Mouse (Mus musculus): Measurements from ENCODE around the gene Fat1.

The Fat1 gene

DNA sequence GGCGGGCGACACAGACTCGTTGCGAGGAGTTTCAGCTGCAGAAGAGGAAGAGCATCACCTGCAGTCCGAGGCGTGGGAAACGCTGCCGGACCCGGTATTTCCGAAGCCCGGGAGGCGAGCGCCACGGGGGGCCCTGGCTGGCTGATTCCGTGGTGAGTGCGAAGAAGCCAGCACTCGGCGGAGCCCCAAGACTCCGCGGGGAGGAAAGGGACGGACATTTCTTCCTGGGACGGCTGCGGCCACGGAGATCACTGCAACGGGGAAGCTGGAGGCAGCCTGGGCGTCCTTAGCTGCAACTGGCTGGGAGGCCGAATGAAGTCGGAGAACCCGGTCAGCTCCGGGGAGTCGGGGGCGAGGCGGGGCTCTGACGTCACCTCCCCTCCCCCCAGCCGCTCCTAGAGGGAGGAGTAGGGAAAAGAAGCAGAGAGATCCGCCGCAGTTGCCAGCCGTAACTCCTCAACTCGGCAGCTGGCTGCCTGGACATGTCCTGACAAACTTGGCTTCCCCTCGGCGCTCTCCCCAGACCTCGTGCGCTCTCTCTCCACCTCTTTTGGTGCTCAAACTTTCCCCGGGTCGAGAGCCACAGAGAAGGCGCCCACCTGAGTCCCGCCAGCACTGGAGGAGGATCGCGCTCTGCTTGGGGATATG lies at the start of gene Fat1:
Gene Fat1, plus strand, starts transcription at position 598 of the 648 bp plus-strand sequence.
- peak; percentile 95 for DNase-seq

GRCm38 (mm10) chr8:44894626-44895025 lies 40.6 kb upstream of the Fat1 start:
- DNase-seq, result no peak

- DNase-seq, result peak; percentile 30
Measured at GRCm38 (mm10) chr8:44899575-44899991, 35.7 kb upstream of the Fat1 start.

GRCm38 (mm10) chr8:44911126-44911903 lies 23.9 kb upstream of the Fat1 start:
- no peak for DNase-seq

- DNase-seq, result no peak
Measured at GRCm38 (mm10) chr8:44919487-44920082, 15.7 kb upstream of the Fat1 start.

- DNase-seq, result no peak
Measured at GRCm38 (mm10) chr8:44920379-44921032, 14.7 kb upstream of the Fat1 start.

- DNase-seq, result no peak
Measured at GRCm38 (mm10) chr8:44924995-44925394, 10.3 kb upstream of the Fat1 start.

GRCm38 (mm10) chr8:44930058-44930457 lies 5.2 kb upstream of the Fat1 start:
- no peak for DNase-seq

DNA sequence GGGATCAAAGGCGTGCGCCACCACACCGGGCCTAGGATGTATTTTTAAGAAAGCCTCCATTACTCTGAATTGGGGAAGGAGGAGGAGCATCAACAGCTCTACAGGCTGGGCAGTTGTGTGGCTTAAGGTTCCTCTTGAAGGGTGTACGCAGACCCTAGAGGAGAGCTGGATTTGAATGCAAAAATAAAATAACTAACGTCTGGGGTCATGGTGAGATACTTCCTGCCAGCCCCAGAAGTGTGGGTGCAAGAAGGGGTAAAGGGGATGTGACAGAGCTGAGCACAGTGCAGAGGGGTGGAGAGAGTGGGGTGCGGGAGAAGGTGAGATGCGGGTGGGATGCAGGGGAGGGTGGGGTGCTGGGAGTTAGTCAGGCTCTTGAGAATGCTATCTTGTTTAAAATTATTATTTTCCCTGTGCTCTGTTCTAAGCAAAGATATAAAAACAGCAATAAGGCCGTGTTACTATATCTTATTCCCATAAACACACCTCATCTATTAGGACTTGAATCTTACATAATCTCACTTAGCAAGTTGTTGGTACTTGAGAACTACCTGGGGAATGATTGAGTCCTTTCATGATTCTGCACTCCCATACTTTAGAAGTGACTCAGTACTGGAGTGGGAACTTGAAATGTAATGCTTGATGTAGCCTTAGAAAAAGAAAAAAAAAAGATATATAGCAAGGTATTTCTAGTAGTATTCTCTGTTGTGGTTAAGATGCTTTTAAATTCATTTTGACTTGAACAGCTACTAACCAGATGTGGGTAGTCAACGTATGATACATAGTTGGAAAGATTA lies 2.5 kb upstream of the Fat1 start:
- DNase-seq, result no peak

- DNase-seq, result no peak
Measured at GRCm38 (mm10) chr8:44933478-44933877, 1.8 kb upstream of the Fat1 start.

- no peak for DNase-seq
Measured at GRCm38 (mm10) chr8:44934416-44934815, 831 bp upstream of the Fat1 start.

- DNase-seq, result peak; percentile 92
Measured at GRCm38 (mm10) chr8:44935741-44936140, 494 bp downstream of the Fat1 start.

DNA sequence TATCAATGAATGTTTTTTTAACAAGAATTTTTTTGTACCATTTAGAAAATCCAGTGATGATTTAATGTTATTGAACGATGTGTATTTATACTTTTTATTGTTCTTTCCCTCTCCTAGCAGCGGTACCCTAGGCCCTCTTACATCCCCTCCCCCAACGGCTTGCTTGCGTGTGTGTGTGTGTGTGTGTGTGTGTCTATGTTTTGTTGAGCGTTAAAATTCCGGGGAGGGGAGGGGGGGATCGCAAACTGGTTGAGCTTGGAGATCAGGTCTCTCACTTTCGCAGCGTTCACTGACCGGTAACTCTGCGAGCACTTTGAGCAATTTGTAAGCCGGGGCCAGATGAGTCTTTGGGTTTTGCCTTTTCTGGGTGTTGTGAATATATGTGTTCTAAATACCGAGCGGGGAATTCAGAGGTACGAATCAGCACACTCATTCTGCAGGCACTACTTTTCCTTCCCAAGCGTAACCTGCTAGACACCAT lies 1.3 kb downstream of the Fat1 start:
- no peak for DNase-seq

- peak; percentile 68 for DNase-seq
Measured at GRCm38 (mm10) chr8:44937141-44937825, 2.0 kb downstream of the Fat1 start.

- peak; percentile 96 for DNase-seq
Measured at GRCm38 (mm10) chr8:44937905-44938642, 2.8 kb downstream of the Fat1 start.

- no peak for DNase-seq
Measured at GRCm38 (mm10) chr8:44938643-44938979, 3.4 kb downstream of the Fat1 start.

DNA sequence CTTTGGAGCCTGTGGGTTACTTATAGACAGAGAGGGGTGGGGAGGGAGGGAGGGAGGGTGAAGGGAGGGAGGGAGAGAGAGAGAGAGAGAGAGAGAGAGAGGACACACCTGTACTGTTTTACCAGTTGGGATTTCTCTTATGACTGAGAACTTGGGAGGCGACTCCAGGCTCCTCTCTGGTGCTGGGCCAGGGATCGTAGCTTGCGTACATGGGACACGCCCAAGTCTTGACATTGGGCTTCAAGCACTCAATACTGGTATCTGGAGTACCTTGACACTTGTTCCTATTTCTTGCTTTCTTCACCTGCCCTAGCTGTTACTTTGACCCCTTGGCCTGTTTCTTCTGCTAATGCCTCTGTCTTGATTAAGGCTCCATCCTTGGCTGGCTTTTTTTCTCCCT lies 10.3 kb downstream of the Fat1 start:
- no peak for DNase-seq

DNA sequence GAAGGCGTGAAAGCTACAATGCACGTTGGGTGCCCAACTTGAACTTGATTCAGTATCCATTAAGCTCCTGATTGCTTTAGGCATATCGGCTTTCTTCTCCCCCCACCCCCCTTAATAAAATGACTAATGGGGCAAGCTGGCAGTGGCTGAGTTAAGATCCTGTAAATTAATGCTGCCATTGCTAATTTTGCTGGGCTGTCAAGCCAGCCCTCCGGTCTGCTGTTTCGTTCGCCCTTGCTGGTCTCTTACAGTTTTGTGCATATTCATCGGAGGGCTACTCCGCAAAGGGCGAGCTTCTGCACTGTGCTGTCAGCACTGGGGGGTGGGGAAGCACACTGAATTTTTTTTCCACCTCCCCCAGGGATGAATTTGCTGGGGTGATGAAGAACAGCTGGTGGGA lies 13.3 kb downstream of the Fat1 start:
- DNase-seq, result no peak

DNA sequence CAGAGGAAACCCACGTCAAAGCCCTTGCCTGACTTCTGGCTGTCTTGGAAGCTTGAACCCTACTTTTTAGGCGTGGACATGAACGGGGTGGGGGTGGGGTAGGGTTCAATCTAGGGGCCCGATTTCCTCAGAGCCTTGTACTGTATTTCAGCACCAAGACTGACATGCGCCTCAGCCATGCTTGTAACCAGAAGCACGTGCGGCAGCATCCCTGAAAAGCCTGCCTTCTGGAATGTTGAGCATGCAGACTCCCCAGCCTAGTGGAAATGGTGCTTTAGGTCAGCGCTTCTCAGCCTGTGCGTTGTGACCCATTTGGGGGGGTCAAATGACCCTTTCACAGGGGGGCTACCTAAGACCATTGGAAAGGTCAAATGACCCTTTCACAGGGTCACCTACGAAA lies 25.2 kb downstream of the Fat1 start:
- DNase-seq, result no peak

- DNase-seq, result no peak
Measured at GRCm38 (mm10) chr8:44960906-44961305, 25.7 kb downstream of the Fat1 start.

- DNase-seq, result no peak
Measured at GRCm38 (mm10) chr8:44961492-44961891, 26.2 kb downstream of the Fat1 start.
